Mouse (Mus musculus): ENCODE results near the gene Shkbp1. TPM values are rescaled to one million over a fixed set of nuclear protein-coding genes. Genes with fewer than 3 reads are reported as not detected.

Shkbp1 gene
- polyA plus RNA-seq, 1 experiment from 2014 or later, result 54.5 TPM

DNA sequence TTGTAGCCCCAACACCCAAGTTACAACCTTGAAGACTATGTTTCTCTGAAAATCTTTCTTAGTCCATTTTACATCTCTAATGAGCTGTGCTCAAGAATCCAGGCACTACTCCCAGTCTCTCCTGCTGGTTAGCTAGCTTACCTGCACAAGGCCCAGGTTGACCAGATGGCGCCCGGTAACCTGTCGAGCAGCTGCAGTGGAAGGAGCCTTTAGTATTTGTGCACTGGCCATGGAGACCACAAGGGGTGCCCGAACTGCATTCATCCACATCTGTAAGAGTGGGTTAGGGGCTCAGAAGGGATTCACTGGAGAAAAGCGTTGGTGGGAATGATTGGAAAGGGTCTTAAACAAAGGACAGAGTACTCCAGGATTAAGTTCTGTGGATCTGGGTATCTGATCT is 32.8 kb downstream of the Shkbp1 start:
- no peak for ATAC-seq (ENCODE audit: low FRiP score, low read depth)
- Histone ChIP-seq H3K4me1 (peaks cover 13% of the 10 kb centered on the region), H3K9ac (no peak overlapping the region), H3K4me3 (no peak overlapping the region), H3K27me3 (peaks cover 62% of the 10 kb centered on the region), H3K9me3 (no peaks in the 10 kb centered on the region), H3K36me3 (peaks cover 26% of the 10 kb centered on the region), H3K4me2 (replicated peaks) (no peak overlapping the region), H3K27ac (no peak overlapping the region)
- WGBS, result 89% methylated on average over 5 of the region's 5 CpGs

DNA sequence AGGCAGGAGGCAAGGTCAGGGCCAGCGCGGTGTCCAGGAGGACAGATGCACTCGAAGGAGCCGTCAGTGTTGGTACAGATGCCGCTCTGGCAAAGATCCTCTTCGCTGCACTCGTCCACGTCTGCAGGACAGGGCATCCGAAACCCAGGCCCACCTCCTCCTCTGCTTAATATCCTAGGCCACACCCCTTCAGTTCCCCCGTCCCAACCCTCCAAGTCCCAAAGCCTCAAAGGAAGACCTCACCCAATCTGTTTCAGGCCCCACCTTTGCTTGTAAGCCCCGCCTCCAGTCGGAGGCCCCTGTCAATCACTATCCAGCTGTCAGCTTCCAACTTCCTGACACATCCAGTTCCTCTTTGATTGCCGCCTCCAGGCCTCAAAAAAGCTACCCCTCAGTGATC is 33.5 kb downstream of the Shkbp1 start:
- H3K4me3 ChIP-seq, result no peak overlapping the region
- 21% methylated on average over 13 of the region's 13 CpGs for WGBS
- no peak overlapping the region for H3K4me2 ChIP-seq (replicated peaks)
- no peak for ATAC-seq (ENCODE audit: low FRiP score, low read depth)
- peaks cover 55% of the 10 kb centered on the region for H3K27me3 ChIP-seq
- no peak overlapping the region for H3K27ac ChIP-seq
- no peaks in the 10 kb centered on the region for H3K9me3 ChIP-seq
- H3K4me1 ChIP-seq, result peaks cover 13% of the 10 kb centered on the region
- no peak overlapping the region for H3K9ac ChIP-seq
- peaks cover 22% of the 10 kb centered on the region for H3K36me3 ChIP-seq

GRCm38 (mm10) chr7:27319411-27319810 is 36.4 kb downstream of the Shkbp1 start:
- peaks cover 26% of the 10 kb centered on the region for H3K27me3 ChIP-seq
- ATAC-seq (ENCODE audit: low FRiP score, low read depth), result no peak
- no peak overlapping the region for H3K9ac ChIP-seq
- H3K9me3 ChIP-seq, result peaks cover under 1% of the 10 kb centered on the region; the same call in 1 of the 2 replicates
- no peaks in the 10 kb centered on the region for H3K4me1 ChIP-seq
- 91% methylated on average over 22 of the region's 22 CpGs for WGBS
- H3K27ac ChIP-seq, result no peak overlapping the region
- peaks cover 23% of the 10 kb centered on the region for H3K36me3 ChIP-seq
- H3K4me3 ChIP-seq, result no peak overlapping the region
- H3K4me2 ChIP-seq (replicated peaks), result no peak overlapping the region

- Histone ChIP-seq H3K27ac (no peak overlapping the region), H3K9me3 (peaks cover 11% of the 10 kb centered on the region), H3K9ac (no peak overlapping the region), H3K27me3 (peaks cover 11% of the 10 kb centered on the region), H3K36me3 (peaks cover 22% of the 10 kb centered on the region), H3K4me1 (no peaks in the 10 kb centered on the region), H3K4me2 (replicated peaks) (no peak overlapping the region), H3K4me3 (no peak overlapping the region)
- peak; percentile 66 for ATAC-seq (ENCODE audit: low FRiP score, low read depth)
- 37% methylated on average over 7 of the region's 7 CpGs for WGBS
Observed at GRCm38 (mm10) chr7:27315958-27316357, 39.9 kb downstream of the Shkbp1 start.

GRCm38 (mm10) chr7:27314393-27314792 is 41.4 kb downstream of the Shkbp1 start:
- peaks cover 20% of the 10 kb centered on the region for H3K36me3 ChIP-seq
- ATAC-seq (ENCODE audit: low FRiP score, low read depth), result no peak
- H3K9ac ChIP-seq, result no peak overlapping the region
- H3K4me3 ChIP-seq, result no peak overlapping the region
- 87% methylated on average over 3 of the region's 3 CpGs for WGBS
- H3K9me3 ChIP-seq, result peaks cover 11% of the 10 kb centered on the region
- H3K4me2 ChIP-seq (replicated peaks), result no peak overlapping the region
- H3K27ac ChIP-seq, result no peak overlapping the region
- H3K4me1 ChIP-seq, result peaks cover 6% of the 10 kb centered on the region; the same call in 1 of the 2 replicates
- peaks cover 25% of the 10 kb centered on the region for H3K27me3 ChIP-seq

DNA sequence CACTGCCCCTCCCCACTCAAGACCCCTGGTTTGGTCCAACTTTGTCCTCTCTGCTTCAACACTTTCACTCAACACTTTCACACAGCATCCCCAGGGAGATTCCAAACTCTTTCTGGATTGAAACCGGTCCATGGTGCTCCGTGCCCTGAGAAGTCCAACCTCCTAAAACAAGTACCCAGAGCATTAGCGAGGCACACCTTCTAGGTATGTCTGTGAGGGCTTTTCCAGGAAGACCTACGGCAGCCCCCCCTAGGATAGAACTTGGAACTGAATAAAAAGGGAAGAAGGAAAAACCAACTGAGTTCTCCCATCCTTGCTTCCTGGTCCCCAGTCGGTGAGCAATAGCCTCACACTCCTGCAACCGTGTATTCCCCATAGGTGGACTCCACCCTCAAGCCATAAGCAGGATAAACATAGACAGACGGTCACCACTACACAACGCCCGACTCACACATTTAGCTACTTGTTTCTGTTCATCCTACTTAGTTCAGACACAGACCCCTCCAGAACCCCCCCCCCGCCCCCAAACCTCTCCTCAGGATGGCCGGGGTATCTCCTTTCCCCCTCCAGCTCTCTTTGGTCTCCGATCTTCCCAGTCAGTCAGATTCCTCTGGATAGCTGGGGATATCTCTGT is 44.1 kb downstream of the Shkbp1 start:
- Histone ChIP-seq H3K36me3 (peaks cover 16% of the 10 kb centered on the region), H3K4me2 (replicated peaks) (no peak overlapping the region), H3K9me3 (peaks cover 11% of the 10 kb centered on the region), H3K4me1 (peaks cover 15% of the 10 kb centered on the region), H3K27me3 (peaks cover 28% of the 10 kb centered on the region), H3K27ac (no peak overlapping the region), H3K4me3 (no peak overlapping the region), H3K9ac (no peak overlapping the region)
- WGBS, result 88% methylated on average over 12 of the region's 12 CpGs
- no peak for ATAC-seq (ENCODE audit: low FRiP score, low read depth)

GRCm38 (mm10) chr7:27310996-27311535 is 44.8 kb downstream of the Shkbp1 start:
- Histone ChIP-seq H3K27ac (no peak overlapping the region), H3K4me2 (replicated peaks) (no peak overlapping the region), H3K9ac (no peak overlapping the region), H3K4me3 (no peak overlapping the region), H3K36me3 (peaks cover 20% of the 10 kb centered on the region), H3K9me3 (peaks cover 11% of the 10 kb centered on the region), H3K4me1 (peaks cover 15% of the 10 kb centered on the region), H3K27me3 (peaks cover 28% of the 10 kb centered on the region)
- 36% methylated on average over 8 of the region's 8 CpGs for WGBS
- ATAC-seq (ENCODE audit: low FRiP score, low read depth), result no peak

DNA sequence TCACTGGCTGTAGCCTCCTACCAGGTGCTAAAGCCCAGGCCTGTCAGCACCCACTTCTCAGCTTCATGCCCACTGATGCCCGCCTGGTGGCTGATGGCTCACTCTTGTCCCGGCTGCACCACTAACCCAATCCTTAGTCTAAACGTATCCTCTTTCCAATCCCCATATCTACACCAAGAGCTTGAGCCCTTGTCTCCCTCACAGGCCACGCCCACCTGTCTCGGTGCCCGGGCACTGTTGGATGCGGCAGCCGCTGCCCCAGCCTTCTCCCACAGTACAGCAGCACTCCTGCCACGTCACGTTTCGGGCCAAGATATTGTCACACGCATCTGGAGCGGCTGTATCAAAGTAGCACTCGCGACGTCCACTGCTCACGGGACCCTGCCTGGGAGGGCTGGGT is 45.5 kb downstream of the Shkbp1 start:
- H3K9ac ChIP-seq, result no peak overlapping the region
- peaks cover 20% of the 10 kb centered on the region for H3K36me3 ChIP-seq
- peaks cover 15% of the 10 kb centered on the region for H3K4me1 ChIP-seq
- no peak for ATAC-seq (ENCODE audit: low FRiP score, low read depth)
- peaks cover 11% of the 10 kb centered on the region for H3K9me3 ChIP-seq
- H3K4me2 ChIP-seq (replicated peaks), result peak overlapping the region; percentile 50
- peak overlapping the region; percentile 13; the same call in 1 of the 2 replicates for H3K4me3 ChIP-seq
- H3K27me3 ChIP-seq, result peaks cover 31% of the 10 kb centered on the region
- no peak overlapping the region for H3K27ac ChIP-seq
- 6% methylated on average over 17 of the region's 17 CpGs for WGBS

DNA sequence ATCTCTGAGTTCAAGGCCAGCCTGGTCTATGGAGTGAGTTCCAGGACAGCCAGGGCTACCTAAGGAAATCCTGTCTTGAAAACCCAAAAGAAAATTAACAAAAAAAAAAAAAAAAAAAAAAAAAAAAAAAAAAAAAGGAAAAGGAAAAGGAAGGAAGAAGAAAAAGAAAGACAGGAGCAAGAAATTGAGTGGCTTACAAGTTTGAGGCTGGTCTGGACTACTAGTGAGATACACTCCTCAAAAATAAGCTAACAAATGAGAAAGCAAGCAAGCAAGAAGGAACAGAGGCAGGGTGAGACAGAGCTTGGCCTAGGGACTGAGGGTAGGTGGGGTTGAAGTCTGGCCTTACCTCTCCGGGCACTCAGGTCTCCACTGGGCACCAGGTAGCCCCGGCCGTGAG is 46.0 kb downstream of the Shkbp1 start:
- no peak overlapping the region for H3K4me3 ChIP-seq

DNA sequence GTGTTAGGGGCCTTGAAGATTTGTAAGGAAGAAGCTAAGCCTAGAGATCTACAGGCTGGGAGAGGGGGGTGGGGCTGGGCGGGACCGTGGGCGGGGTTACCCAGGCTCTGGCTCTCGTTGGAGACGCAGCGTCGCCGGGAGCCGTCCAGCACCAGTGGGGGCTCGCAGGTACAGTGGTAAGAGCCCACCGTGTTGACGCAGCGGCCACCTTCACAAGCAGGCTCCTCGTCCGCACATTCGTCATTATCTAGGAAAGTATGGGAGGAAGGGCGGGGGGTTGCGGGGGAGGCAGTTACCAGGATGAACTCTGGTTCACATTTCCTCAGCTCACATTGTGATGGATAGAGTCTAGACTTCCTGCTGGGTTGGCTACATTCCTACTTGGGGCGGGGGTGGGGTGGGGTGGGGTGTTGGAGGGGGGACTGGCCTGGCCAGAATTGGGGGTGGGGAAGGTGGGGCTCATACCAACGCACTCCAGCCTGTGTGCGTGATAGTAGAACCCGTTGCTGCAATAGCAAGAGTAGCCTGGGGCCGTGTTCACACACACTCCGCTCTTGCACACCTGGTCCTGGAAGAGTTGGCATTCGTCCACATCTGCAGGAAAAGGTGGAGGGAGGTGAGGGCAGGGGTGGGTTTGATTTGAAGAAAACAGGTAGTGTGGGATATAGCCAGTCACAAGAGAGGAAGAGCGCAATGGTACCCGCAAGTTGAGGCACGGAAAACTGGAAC is 46.8 kb downstream of the Shkbp1 start:
- H3K9me3 ChIP-seq, result peaks cover 6% of the 10 kb centered on the region; the same call in 1 of the 2 replicates
- peaks cover 15% of the 10 kb centered on the region for H3K4me1 ChIP-seq
- peaks cover 15% of the 10 kb centered on the region for H3K36me3 ChIP-seq
- peak; percentile 45 for ATAC-seq (ENCODE audit: low FRiP score, low read depth)
- peaks cover 37% of the 10 kb centered on the region for H3K27me3 ChIP-seq
- H3K27ac ChIP-seq, result no peak overlapping the region
- H3K9ac ChIP-seq, result no peak overlapping the region
- peak overlapping the region; percentile 37 for H3K4me3 ChIP-seq
- H3K4me2 ChIP-seq (replicated peaks), result peak overlapping the region; percentile 64
- WGBS, result 7% methylated on average over 28 of the region's 28 CpGs

More for the DNA sequence above, 46.0 kb downstream of the Shkbp1 start:
- no peak overlapping the region for H3K9ac ChIP-seq
- peaks cover 15% of the 10 kb centered on the region for H3K4me1 ChIP-seq
- peaks cover 11% of the 10 kb centered on the region for H3K9me3 ChIP-seq
- no peak overlapping the region for H3K27ac ChIP-seq
- no peak for ATAC-seq (ENCODE audit: low FRiP score, low read depth)
- no peak overlapping the region for H3K4me2 ChIP-seq (replicated peaks)
- H3K36me3 ChIP-seq, result peaks cover 20% of the 10 kb centered on the region
- 34% methylated on average over 3 of the region's 3 CpGs for WGBS
- H3K27me3 ChIP-seq, result peaks cover 36% of the 10 kb centered on the region

DNA sequence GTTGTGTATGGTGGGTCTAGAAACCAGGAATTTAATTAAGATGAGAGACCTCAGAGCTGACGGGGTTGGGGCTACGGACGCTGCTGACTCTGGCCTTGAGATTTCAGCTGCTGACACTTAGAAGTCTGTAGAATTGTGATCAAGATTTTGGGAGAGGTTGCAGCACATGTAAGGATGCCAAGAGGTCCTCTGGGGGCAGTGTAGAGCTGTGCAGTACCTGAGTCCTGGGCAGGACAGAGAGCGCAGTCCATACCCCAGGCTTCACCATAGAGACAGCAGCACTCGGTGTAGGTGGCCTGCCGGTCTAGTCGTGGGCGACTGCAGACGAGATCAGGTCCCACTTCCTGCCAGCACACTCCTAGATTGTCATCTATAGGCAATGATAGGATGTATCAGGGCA is 48.3 kb downstream of the Shkbp1 start:
- 68% methylated on average over 9 of the region's 9 CpGs for WGBS
- no peak overlapping the region for H3K4me3 ChIP-seq
- H3K4me2 ChIP-seq (replicated peaks), result no peak overlapping the region
- H3K27me3 ChIP-seq, result peaks cover 37% of the 10 kb centered on the region
- H3K36me3 ChIP-seq, result 0 out of 2 replicates have a peak, but pooled peaks cover 4% of the 10 kb centered on the region
- H3K27ac ChIP-seq, result no peak overlapping the region
- no peak for ATAC-seq (ENCODE audit: low FRiP score, low read depth)
- peaks cover 15% of the 10 kb centered on the region for H3K4me1 ChIP-seq
- H3K9ac ChIP-seq, result no peak overlapping the region
- H3K9me3 ChIP-seq, result no peaks in the 10 kb centered on the region
